Mouse (Mus musculus) MEL (cell line): Measurements from ENCODE around the gene Tspan9. TPM values are rescaled to one million over a fixed set of nuclear protein-coding genes. Genes with fewer than 3 reads are reported as not detected.

Experiments
- DNase-seq: peaks from one replicate; pipeline ENCODE4 v3.0.0; 2011; ENCODE audit warnings: low read depth, low spot score
- H3K27ac ChIP-seq: 2 replicates; pipeline ENCODE4 v1.5.1; 2012; ENCODE audit warnings: low read depth, mild to moderate bottlenecking, control low read depth, low read length, moderate library complexity; ENCODE audit not compliant: control insufficient read depth
- H3K27me3 ChIP-seq, 2 experiments: fragments of 150-350 bp in 1 of 2; sonication (generic) in 1 of 2; 2 replicates each; pipeline ENCODE4 v1.6.1; 2012; ENCODE audit warnings: low read length in 2 of 2, mild to moderate bottlenecking in 2 of 2, improper control_type of control experiment in 1 of 2, moderate library complexity in 1 of 2; ENCODE audit not compliant: insufficient read depth in 2 of 2, control insufficient read depth in 1 of 2
- H3K36me3 ChIP-seq, 2 experiments: 2 replicates each; pipeline ENCODE4 v1.6.1; 2012 to 2014; ENCODE audit warnings: low read length in 2 of 2, improper control_type of control experiment in 1 of 2, inconsistent platforms in 1 of 2, mild to moderate bottlenecking in 1 of 2; ENCODE audit not compliant: insufficient read depth in 2 of 2, control insufficient read depth in 1 of 2
- H3K4me1 ChIP-seq, 2 experiments: fragments of 150-350 bp in 1 of 2; sonication (generic) in 1 of 2; 2 replicates each; pipeline ENCODE4 v1.6.1; 2012; ENCODE audit warnings: low read length in 2 of 2, improper control_type of control experiment in 1 of 2, mild to moderate bottlenecking in 1 of 2; ENCODE audit not compliant: insufficient read depth in 2 of 2, control insufficient read depth in 1 of 2
- H3K4me3 ChIP-seq, 2 experiments: fragments of 150-350 bp in 1 of 2; sonication (generic) in 1 of 2; 2 replicates each; pipeline ENCODE4 v1.5.1; 2012; ENCODE audit warnings: low read depth in 2 of 2, low read length in 2 of 2, mild to moderate bottlenecking in 2 of 2, moderate library complexity in 2 of 2, control low read depth in 1 of 2, improper control_type of control experiment in 1 of 2; ENCODE audit not compliant: control insufficient read depth in 1 of 2, insufficient read depth in 1 of 2
- H3K79me2 ChIP-seq: 2 replicates; pipeline ENCODE4 v1.6.1; 2012; ENCODE audit warnings: mild to moderate bottlenecking, low read length, moderate library complexity; ENCODE audit not compliant: control insufficient read depth, poor library complexity, insufficient read depth
- H3K9ac ChIP-seq: 2 replicates; pipeline ENCODE4 v1.6.1; 2012; ENCODE audit warnings: low read depth, mild to moderate bottlenecking, control low read depth, low read length, moderate library complexity; ENCODE audit not compliant: control insufficient read depth, poor library complexity, severe bottlenecking
- H3K9me3 ChIP-seq: fragments of 150-350 bp; sonication (generic); replicated peaks from 2 replicates; pipeline ENCODE4 v1.6.1; 2012; ENCODE audit warnings: mild to moderate bottlenecking, low read length, improper control_type of control experiment, moderate library complexity; ENCODE audit not compliant: insufficient read depth
- BHLHE40 ChIP-seq: IDR thresholded peaks from 2 replicates; pipeline ENCODE4 v1.6.1; 2012; ENCODE audit warnings: low read depth, mild to moderate bottlenecking, inconsistent platforms, low read length, improper control_type of control experiment, borderline replicate concordance
- CTCF ChIP-seq, 3 experiments: IDR thresholded peaks in 2 of 3; conservative IDR thresholded peaks in 1 of 3; 2 replicates each; pipeline ENCODE4 v1.5.1; 2011 to 2012; ENCODE audit warnings: low read length in 3 of 3, low read depth in 2 of 3, mild to moderate bottlenecking in 2 of 3, improper control_type of control experiment in 1 of 3, inconsistent platforms in 1 of 3, mixed read lengths in 1 of 3, moderate library complexity in 1 of 3; ENCODE audit not compliant: control insufficient read depth in 1 of 3, insufficient read depth in 1 of 3, poor library complexity in 1 of 3, severe bottlenecking in 1 of 3
- ELF1 ChIP-seq: IDR thresholded peaks from 2 replicates; pipeline ENCODE4 v1.6.1; 2014; ENCODE audit warnings: low read depth, mild to moderate bottlenecking, inconsistent platforms, low read length, improper control_type of control experiment, moderate library complexity
- EP300 ChIP-seq, 2 experiments: IDR thresholded peaks; 2 replicates each; pipeline ENCODE4 v1.6.1; 2011; ENCODE audit warnings: improper control_type of control experiment in 2 of 2, low read length in 2 of 2, low read depth in 1 of 2, mild to moderate bottlenecking in 1 of 2
- ETS1 ChIP-seq: IDR thresholded peaks from 2 replicates; pipeline ENCODE4 v1.6.1; 2012; ENCODE audit warnings: low read depth, mild to moderate bottlenecking, inconsistent platforms, low read length, improper control_type of control experiment, moderate library complexity
- JUND ChIP-seq: IDR thresholded peaks from 2 replicates; pipeline ENCODE4 v1.6.1; 2011; ENCODE audit warnings: low read depth, mild to moderate bottlenecking, improper control_type of control experiment, low read length
- MAX ChIP-seq: IDR thresholded peaks from 2 replicates; pipeline ENCODE4 v1.6.1; 2011; ENCODE audit warnings: low read length, improper control_type of control experiment
- MXI1 ChIP-seq: IDR thresholded peaks from 2 replicates; pipeline ENCODE4 v1.6.1; 2011; ENCODE audit warnings: mild to moderate bottlenecking, low read depth, low read length, improper control_type of control experiment
- MYC ChIP-seq: IDR thresholded peaks from 2 replicates; pipeline ENCODE4 v1.6.1; 2011; ENCODE audit warnings: low read depth, mild to moderate bottlenecking, low read length, improper control_type of control experiment, moderate library complexity
- NELFE ChIP-seq: IDR thresholded peaks from 2 replicates; pipeline ENCODE4 v1.6.1; 2011; ENCODE audit warnings: low read depth, low read length, improper control_type of control experiment
- NRF1 ChIP-seq: IDR thresholded peaks from 2 replicates; pipeline ENCODE4 v1.6.1; 2014; ENCODE audit warnings: low read depth, mild to moderate bottlenecking, inconsistent platforms, low read length, improper control_type of control experiment, moderate library complexity; ENCODE audit not compliant: poor library complexity, insufficient read depth, severe bottlenecking
- POLR2A ChIP-seq, 2 experiments: IDR thresholded peaks; 2 replicates each; pipeline ENCODE4 v1.6.1; 2011 to 2012; ENCODE audit warnings: low read length in 2 of 2, mild to moderate bottlenecking in 2 of 2, control low read depth in 1 of 2, improper control_type of control experiment in 1 of 2, low read depth in 1 of 2, moderate library complexity in 1 of 2; ENCODE audit not compliant: control insufficient read depth in 1 of 2, insufficient read depth in 1 of 2, poor library complexity in 1 of 2
- POLR2AphosphoS5 ChIP-seq: IDR thresholded peaks from 2 replicates; pipeline ENCODE4 v1.6.1; 2012; ENCODE audit warnings: low read depth, borderline replicate concordance, mild to moderate bottlenecking, inconsistent platforms, low read length, moderate library complexity, mixed read lengths
- RAD21 ChIP-seq: IDR thresholded peaks from 2 replicates; pipeline ENCODE4 v1.6.1; 2011; ENCODE audit warnings: mild to moderate bottlenecking, low read depth, low read length, improper control_type of control experiment
- TAL1 ChIP-seq: IDR thresholded peaks from 2 replicates; pipeline ENCODE4 v1.6.1; 2012; ENCODE audit warnings: mild to moderate bottlenecking, inconsistent platforms, low read length, moderate library complexity, mixed read lengths
- TBP ChIP-seq: IDR thresholded peaks from 2 replicates; pipeline ENCODE4 v1.8.0; 2011; ENCODE audit warnings: low read depth, low read length, improper control_type of control experiment
- UBTF ChIP-seq: IDR thresholded peaks from 2 replicates; pipeline ENCODE4 v1.6.1; 2012; ENCODE audit warnings: low read depth, mild to moderate bottlenecking, inconsistent platforms, low read length, improper control_type of control experiment, moderate library complexity, borderline replicate concordance; ENCODE audit not compliant: insufficient read depth
- USF1 ChIP-seq: IDR thresholded peaks from 2 replicates; pipeline ENCODE4 v1.6.1; 2014; ENCODE audit warnings: low read depth, mild to moderate bottlenecking, inconsistent platforms, low read length, improper control_type of control experiment, moderate library complexity
- ZC3H11A ChIP-seq: IDR thresholded peaks from 2 replicates; pipeline ENCODE4 v1.6.1; 2012; ENCODE audit warnings: low read depth, mild to moderate bottlenecking, inconsistent platforms, low read length, improper control_type of control experiment
- ZKSCAN1 ChIP-seq: IDR thresholded peaks from 2 replicates; pipeline ENCODE4 v1.6.1; 2012; ENCODE audit warnings: low read depth, mild to moderate bottlenecking, inconsistent platforms, low read length, improper control_type of control experiment, moderate library complexity
- ZNF384 ChIP-seq: IDR thresholded peaks from 2 replicates; pipeline ENCODE4 v1.6.1; 2012; ENCODE audit warnings: low read depth, mild to moderate bottlenecking, inconsistent platforms, low read length, improper control_type of control experiment
- polyA plus RNA-seq, 2 experiments: library from polyadenylated mRNA; stranded (reverse) in 1 of 2; unstranded in 1 of 2; fragments of >175 nt in 1 of 2; fragments of >200 nt in 1 of 2; gene quantifications; 2 replicates each; pipeline versions ENCODE4 v1.2.1 to v1.2.4; 2012; ENCODE audit warnings: low replicate concordance in 2 of 2, low read depth in 1 of 2; ENCODE audit not compliant: insufficient read length in 2 of 2, insufficient read depth in 1 of 2, missing spikeins in 1 of 2
- total RNA-seq: library from RNA; depleted of rRNA; stranded (reverse); fragments of 300-350 nt; gene quantifications from 2 replicates; pipeline ENCODE4 v1.2.3, GENCODE M21; 2012; rRNA removed

Gene Tspan9
- total and polyA plus RNA-seq, 3 experiments, result 0.08 to 3.4 TPM; not detected in 1

GRCm38 (mm10) chr6:127912938-127913337 is 230.5 kb downstream of the Tspan9 start:
- Histone ChIP-seq H3K4me3 (no peak overlapping the region), H3K36me3 (no peaks in the 10 kb centered on the region), H3K27ac (no peak overlapping the region), H3K27me3 (no peaks in the 10 kb centered on the region), H3K4me1 (no peaks in the 10 kb centered on the region), H3K9ac (no peak overlapping the region), H3K79me2 (no peaks in the 10 kb centered on the region), H3K9me3 (no peaks in the 10 kb centered on the region)
- DNase-seq, result no peak
- TF ChIP-seq MYC, result no peak
- no peak for TF ChIP-seq MXI1
- TF ChIP-seq ZC3H11A, result no peak
- no peak for TF ChIP-seq UBTF
- TF ChIP-seq MAX, result no peak
- TF ChIP-seq ZKSCAN1, result no peak
- TF ChIP-seq NRF1, result no peak
- TF ChIP-seq ELF1, result no peak
- TF ChIP-seq JUND, result no peak

GRCm38 (mm10) chr6:127911687-127912086 is 231.7 kb downstream of the Tspan9 start:
- Histone ChIP-seq H3K9me3 (no peaks in the 10 kb centered on the region), H3K36me3 (no peaks in the 10 kb centered on the region), H3K4me1 (no peaks in the 10 kb centered on the region), H3K27me3 (no peaks in the 10 kb centered on the region), H3K27ac (no peak overlapping the region), H3K9ac (no peak overlapping the region), H3K79me2 (no peaks in the 10 kb centered on the region), H3K4me3 (no peak overlapping the region)
- TF ChIP-seq CTCF (IDR thresholded peaks at IDR 0.05 in 2 of 3, conservative IDR thresholded peaks at IDR 0.05 in 1 of 3; ENCODE audit: control insufficient read depth in 1 of 3, insufficient read depth in 1 of 3, low read depth in 2 of 3, low read length in 3 of 3, poor library complexity in 1 of 3, severe bottlenecking in 1 of 3) (no peak), EP300 (IDR thresholded peaks at IDR 0.05; ENCODE audit: low read depth in 1 of 2, low read length in 2 of 2) (no peak), POLR2A (IDR thresholded peaks at IDR 0.05; ENCODE audit: control insufficient read depth in 1 of 2, insufficient read depth in 1 of 2, low read depth in 1 of 2, low read length in 2 of 2, poor library complexity in 1 of 2) (no peak), MXI1 (no peak), ZC3H11A (no peak), POLR2AphosphoS5 (no peak), ELF1 (no peak), TBP (no peak), ETS1 (no peak), RAD21 (no peak), USF1 (no peak), ZNF384 (no peak), NELFE (no peak), BHLHE40 (no peak), TAL1 (no peak)
- DNase-seq, result no peak

Other genes starting within 250 kb of the Tspan9 start
- not detected in 2 replicates for gene Tead4, start 157.2 kb upstream of the Tspan9 start, total RNA-seq
- not detected for gene Tead4, start 157.2 kb upstream of the Tspan9 start, polyA plus RNA-seq
- gene Tulp3, start 212.3 kb upstream of the Tspan9 start, total RNA-seq, result 5.3 and 5.7 TPM in 2 replicates
- 10 to 100 TPM in 1 of 2 experiments, not detected in 1; 19.2 TPM for gene Tulp3, start 212.3 kb upstream of the Tspan9 start, polyA plus RNA-seq
- gene Rhno1, start 219.3 kb upstream of the Tspan9 start, total RNA-seq, result 40.1 and 46.8 TPM in 2 replicates
- 100 to 1,000 TPM in 1 of 2 experiments, 10 to 100 TPM in 1; 88.1 to 137 TPM for gene Rhno1, start 219.3 kb upstream of the Tspan9 start, polyA plus RNA-seq
- gene Foxm1, start 219.4 kb upstream of the Tspan9 start, total RNA-seq, result 13.7 and 14.7 TPM in 2 replicates
- gene Foxm1, start 219.4 kb upstream of the Tspan9 start, polyA plus RNA-seq, result 10 to 100 TPM; 31.1 to 61.9 TPM
- gene Tex52, start 231.9 kb upstream of the Tspan9 start, total RNA-seq, result not detected in 2 replicates
- under 1 TPM in 1 of 2 experiments, not detected in 1; 0.07 TPM for gene Tex52, start 231.9 kb upstream of the Tspan9 start, polyA plus RNA-seq
- not detected in 2 replicates for gene Gm44596, start 231.9 kb upstream of the Tspan9 start, total RNA-seq
- not detected for gene Gm44596, start 231.9 kb upstream of the Tspan9 start, polyA plus RNA-seq